Mouse (Mus musculus) thymus, adult 2 months (tissue): ENCODE data around the gene Btf3.

Experiments used
- CTCF ChIP-seq: fragments of 200-500 bp; IDR thresholded peaks from 2 replicates; pipeline ENCODE4 v1.5.1; 2012; ENCODE audit warnings: mild to moderate bottlenecking, control low read depth, low read length, moderate library complexity, borderline replicate concordance; ENCODE audit not compliant: control insufficient read depth, poor library complexity, insufficient read depth; ENCODE audit errors: extremely low read depth
- POLR2A ChIP-seq: fragments of 200-500 bp; IDR thresholded peaks from 2 replicates; pipeline ENCODE4 v1.6.1; 2012; ENCODE audit warnings: mild to moderate bottlenecking, low read length, control low read depth, moderate library complexity; ENCODE audit not compliant: control insufficient read depth, poor library complexity, insufficient read depth; ENCODE audit errors: extremely low read depth

DNA sequence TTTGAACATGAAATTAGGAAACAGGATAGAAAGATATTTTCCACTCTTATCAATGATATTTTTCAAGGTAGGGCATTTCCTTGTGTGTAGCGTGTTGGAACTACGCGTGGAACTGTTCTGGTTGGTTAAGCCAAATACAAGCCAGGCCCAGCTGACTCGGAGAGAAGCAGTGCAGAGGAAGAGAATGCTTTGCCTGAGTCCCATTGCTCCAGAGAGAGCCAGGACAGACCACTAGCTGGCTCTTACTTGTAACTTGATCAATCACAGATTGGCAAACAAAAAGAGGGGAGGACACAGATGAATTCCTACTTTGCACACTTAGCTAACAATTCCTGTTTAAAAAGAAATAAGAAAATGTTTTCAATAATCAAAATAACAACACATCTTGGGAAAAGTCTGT, 46.2 kb upstream of the Btf3 start:
- TF ChIP-seq CTCF (no peak), POLR2A (no peak)
